Mouse (Mus musculus): Measurements from ENCODE around the gene Sdr39u1.

Gene Sdr39u1

GRCm38 (mm10) chr14:55857588-55857987 lies 42.5 kb downstream of the Sdr39u1 start:
- in situ Hi-C loops (cut with MboI, MseI) = no loop called here

GRCm38 (mm10) chr14:55855101-55855561 lies 45.0 kb downstream of the Sdr39u1 start:
- in situ Hi-C loops (cut with MboI, MseI) = no loop called here

GRCm38 (mm10) chr14:55854406-55855100 lies 45.5 kb downstream of the Sdr39u1 start:
- in situ Hi-C loops (cut with MboI, MseI) = no loop called here

GRCm38 (mm10) chr14:55853621-55854285 lies 46.3 kb downstream of the Sdr39u1 start, which contains the start of gene Nynrin:
Gene Nynrin (plus strand): TSS chr14:55854010.
- in situ Hi-C loops (cut with MboI, MseI) = no loop called here

- in situ Hi-C loops (cut with MboI, MseI) = no loop called here
Measured at GRCm38 (mm10) chr14:55852646-55853551, 47.2 kb downstream of the Sdr39u1 start.

- in situ Hi-C loops (cut with MboI, MseI) = no loop called here
Measured at GRCm38 (mm10) chr14:55850885-55851284, 49.2 kb downstream of the Sdr39u1 start.

All from T-helper 17 cell (primary cell).